Mouse (Mus musculus) G1E-ER4 (cell line): Measurements from ENCODE around the gene Arl13b. TPM values are rescaled to one million over a fixed set of nuclear protein-coding genes. Genes with fewer than 3 reads are reported as not detected.

Source experiments
- GATA1 ChIP-seq: IDR thresholded peaks from one replicate; pipeline ENCODE4 v1.8.0; 2012; ENCODE audit warnings: low read length, inconsistent platforms
- polyA plus RNA-seq: library from polyadenylated mRNA; stranded (reverse); fragments of >175 nt; gene quantifications from 2 replicates; pipeline ENCODE4 v1.2.3, GENCODE M21; 2012

Arl13b gene
- polyA plus RNA-seq, 1 experiment = 2.1 TPM

- peak; percentile 55 for TF ChIP-seq GATA1
Measured at GRCm38 (mm10) chr16:62834016-62834735, 12.7 kb downstream of the Arl13b start.

GRCm38 (mm10) chr16:62832481-62832880 is 14.4 kb downstream of the Arl13b start:
- TF ChIP-seq GATA1 = no peak

- TF ChIP-seq GATA1 = no peak
Measured at GRCm38 (mm10) chr16:62832027-62832426, 14.8 kb downstream of the Arl13b start.

- TF ChIP-seq GATA1 = no peak
Measured at GRCm38 (mm10) chr16:62826156-62827001, 20.5 kb downstream of the Arl13b start.

GRCm38 (mm10) chr16:62822472-62822871 is 24.4 kb downstream of the Arl13b start:
- TF ChIP-seq GATA1 = no peak

GRCm38 (mm10) chr16:62814491-62814890 is 32.3 kb downstream of the Arl13b start, which contains the start of gene Stx19:
TSS of gene Stx19 (plus strand) at chr16:62814676.
- TF ChIP-seq GATA1 = no peak

- no peak for TF ChIP-seq GATA1
Measured at GRCm38 (mm10) chr16:62813790-62814189, 33.0 kb downstream of the Arl13b start.

GRCm38 (mm10) chr16:62810855-62811254 is 36.0 kb downstream of the Arl13b start:
- TF ChIP-seq GATA1 = no peak

GRCm38 (mm10) chr16:62807249-62807979 is 39.4 kb downstream of the Arl13b start:
- TF ChIP-seq GATA1 = no peak

- TF ChIP-seq GATA1 = no peak
Measured at GRCm38 (mm10) chr16:62804621-62805020, 42.2 kb downstream of the Arl13b start.

GRCm38 (mm10) chr16:62799839-62800238 is 47.0 kb downstream of the Arl13b start:
- TF ChIP-seq GATA1 = no peak

GRCm38 (mm10) chr16:62799426-62799825 is 47.4 kb downstream of the Arl13b start:
- TF ChIP-seq GATA1 = no peak

GRCm38 (mm10) chr16:62798808-62799207 is 48.0 kb downstream of the Arl13b start:
- TF ChIP-seq GATA1 = no peak

GRCm38 (mm10) chr16:62796608-62797007 is 50.2 kb downstream of the Arl13b start:
- TF ChIP-seq GATA1 = no peak

GRCm38 (mm10) chr16:62786621-62787331 is 60.1 kb downstream of the Arl13b start, which contains the start of gene Nsun3:
TSS of gene Nsun3 (minus strand) at chr16:62786818.
- TF ChIP-seq GATA1 = no peak
